Mouse (Mus musculus) cerebellum, postnatal 14 days (tissue): ENCODE results near the gene Dph1.

Experiments
- DNase-seq, 2 experiments: peaks; one replicate each; pipeline ENCODE4 v3.0.0; 2021; ENCODE audit warnings: mixed read lengths in 2 of 2

Gene Dph1

DNA sequence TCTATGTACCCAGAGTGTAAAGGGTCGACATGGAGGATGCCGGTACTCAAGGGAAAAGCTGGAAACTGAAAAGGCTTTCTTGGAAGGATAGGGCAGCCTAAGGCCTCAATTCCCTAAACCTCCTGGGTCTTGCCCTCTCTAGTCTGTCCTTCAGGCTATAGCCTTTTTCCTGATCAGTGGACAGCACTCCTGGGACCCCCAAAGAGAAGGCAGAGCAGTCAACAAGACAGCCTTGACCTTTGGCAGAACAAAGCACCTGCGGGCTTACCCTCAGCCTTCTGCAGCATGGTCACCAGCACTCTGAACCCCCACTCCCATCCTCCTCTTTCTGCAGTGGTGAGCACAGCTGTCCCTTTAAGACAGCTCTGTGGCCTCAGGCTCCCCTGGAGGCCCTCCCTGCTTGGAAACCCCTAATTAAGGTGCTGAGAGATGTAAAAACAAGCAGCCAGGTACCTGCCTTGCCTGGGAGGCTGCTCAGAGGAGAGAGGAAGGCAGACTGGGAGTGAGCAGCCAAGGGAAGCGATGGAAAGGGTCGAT, at the start of gene Dph1:
Dph1 (minus strand) TSS at position 337 of the 537 bp plus-strand sequence.
- DNase-seq, result no peak

DNA sequence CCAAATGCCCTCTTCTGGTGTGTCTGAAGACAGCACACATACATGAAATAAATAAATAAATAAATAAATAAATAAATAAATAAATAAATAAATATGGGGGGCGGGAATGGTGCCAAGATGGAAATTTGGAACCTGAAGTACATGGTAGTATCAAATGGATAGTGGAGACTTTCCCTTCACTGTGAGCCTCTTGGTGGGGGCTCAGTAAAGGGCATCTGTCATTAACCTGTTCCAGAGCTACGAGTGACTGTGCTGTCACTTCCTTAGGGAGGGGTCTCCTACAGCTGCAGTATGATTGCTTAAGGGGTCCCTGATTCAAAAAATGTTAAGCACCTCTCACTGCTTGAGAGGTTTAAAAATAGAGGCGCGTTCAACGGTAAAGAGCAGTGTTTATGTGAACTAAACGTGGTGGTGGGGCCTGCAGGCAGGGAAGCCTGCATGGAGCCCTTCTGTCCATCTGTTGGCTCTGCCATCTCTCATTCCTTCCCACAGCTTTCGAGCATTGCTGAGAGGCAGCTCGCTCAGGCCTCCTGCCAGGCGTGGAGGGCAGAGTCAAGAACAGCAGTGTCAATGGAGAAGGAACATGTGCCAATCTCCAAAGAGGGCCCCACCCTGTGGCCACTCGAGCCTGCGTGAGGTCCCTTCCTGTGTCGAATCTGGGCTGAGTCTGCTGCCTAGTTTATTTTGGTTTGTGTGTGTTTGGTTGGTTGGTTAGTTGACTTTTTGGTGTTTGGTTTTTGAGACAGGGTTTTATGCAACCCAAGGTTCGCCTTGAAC, 49.3 kb upstream of the Dph1 start:
- DNase-seq, result peak; percentile 91 to 95

DNA sequence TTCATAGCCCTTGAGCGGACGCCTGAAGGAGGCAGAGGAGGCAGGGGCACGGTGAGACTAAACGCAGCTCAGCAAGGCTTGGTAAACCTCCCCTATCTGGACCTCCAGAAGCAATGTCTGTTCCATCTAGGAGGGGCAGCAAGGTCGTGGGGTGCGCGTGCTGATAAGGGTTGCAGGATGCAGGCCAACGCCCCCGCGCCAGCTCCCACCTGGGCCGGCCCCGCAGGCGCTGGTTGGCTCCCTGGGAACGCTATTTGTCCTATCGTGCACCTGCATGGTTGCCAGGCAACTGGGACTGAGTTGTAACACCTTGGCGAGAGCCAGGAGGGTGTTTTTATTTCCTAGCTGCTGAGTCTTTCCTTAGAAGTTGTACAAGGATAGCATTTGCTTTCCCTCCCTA, 43.7 kb upstream of the Dph1 start:
- peak; percentile 57 to 59 for DNase-seq

DNA sequence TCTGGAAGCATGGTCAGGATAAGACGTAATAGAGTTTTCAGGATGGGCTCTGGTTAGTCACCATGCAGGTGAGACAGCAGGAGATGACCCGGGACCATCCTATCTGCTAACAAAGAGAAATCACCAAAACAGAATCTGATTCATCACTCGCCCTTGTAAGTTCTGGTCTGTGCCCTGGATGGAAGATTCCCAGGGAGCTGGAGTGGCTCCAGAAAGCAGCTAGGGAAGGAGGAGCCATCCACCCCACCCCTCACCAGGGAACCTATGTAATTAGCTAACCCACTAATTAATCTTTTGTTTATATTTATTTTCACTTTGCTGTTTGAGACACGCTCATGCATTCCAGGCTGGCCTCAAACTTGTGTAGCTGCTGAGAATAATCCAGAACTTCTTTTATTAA, 41.4 kb upstream of the Dph1 start:
- DNase-seq, result no peak

DNA sequence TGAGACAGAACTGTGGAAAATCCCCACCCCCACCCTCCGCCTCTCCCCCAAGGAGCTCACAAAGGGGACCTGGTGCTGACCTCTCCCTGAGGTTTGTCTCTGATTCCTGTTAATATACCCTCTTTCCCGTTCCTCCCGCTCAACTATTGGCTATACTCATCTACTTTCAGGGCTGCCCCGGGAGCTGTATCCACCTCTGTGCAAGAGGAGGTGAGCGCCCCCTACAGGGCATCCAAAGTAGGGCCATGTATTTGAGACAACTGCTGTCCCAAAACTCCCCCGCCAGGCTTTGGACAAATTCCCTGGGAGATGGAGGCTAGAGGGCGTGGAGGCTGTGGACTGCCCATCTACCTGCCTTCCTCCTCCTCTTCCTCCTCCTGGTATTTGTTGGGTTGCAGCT, 40.7 kb upstream of the Dph1 start:
- DNase-seq, result peak; percentile 69 to 87

DNA sequence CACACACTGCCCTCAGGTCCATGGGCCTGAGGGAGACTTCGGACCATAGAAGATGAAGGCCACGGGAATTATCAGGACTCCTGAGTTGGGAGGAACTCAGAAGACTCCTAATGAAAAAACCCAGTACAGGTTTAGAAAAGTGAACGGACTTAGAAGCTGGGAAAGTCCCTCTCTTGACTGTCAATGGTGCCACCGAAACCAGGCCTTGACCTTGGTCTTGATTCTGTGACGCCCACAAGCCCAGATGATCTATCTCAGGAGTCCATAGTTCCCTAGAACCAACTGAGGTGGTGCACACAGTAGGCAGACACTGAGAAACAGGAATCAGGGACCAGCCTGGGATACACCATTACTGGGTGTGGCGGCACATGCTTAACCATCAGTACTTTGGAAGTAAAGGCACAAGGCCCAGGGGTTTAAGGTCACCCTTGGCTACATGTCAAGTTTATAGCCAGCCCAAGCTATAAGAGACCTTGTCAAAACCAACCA, 39.3 kb upstream of the Dph1 start:
- no peak for DNase-seq

DNA sequence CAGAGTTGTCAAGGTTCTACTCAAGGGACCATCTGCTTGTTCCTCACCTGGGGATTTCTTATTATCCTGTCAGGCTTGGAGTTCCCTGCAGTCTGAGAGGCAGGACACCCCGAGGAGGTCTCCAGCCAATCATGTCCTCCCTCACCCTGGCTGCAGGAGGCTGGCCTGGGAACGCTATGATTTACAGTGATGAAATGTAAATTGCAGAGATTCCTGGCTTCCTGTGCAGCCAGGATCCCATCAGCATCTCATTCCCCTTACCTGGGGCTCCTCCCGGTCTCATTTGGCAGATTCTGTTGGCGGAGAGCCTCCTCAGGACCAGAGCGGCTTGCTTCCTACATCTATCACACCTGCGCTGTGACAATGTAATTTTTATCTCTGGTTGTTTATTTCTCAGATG, 38.2 kb upstream of the Dph1 start:
- DNase-seq, result peak in 1 of 2 experiments; percentile 44

DNA sequence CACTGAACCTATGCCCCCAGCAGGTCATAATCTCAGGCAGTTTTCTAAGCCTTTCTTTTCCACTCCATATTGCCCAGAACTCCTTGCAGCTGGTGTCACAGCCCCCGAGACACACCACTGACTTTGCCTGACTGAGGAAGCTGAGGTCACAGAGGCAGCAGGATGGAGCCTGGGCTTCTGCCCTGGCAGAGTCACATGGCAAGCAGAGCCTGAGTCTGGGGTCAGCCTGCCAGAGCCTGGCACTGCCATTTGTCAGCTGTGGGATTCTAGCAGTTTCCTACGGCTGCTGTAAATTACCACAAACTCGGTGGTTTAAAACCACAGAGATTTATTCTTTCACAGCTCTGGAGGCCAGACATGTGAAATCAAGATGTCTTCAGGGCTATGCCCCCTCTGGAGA, 36.6 kb upstream of the Dph1 start:
- peak in 1 of 2 experiments; percentile 46 for DNase-seq

DNA sequence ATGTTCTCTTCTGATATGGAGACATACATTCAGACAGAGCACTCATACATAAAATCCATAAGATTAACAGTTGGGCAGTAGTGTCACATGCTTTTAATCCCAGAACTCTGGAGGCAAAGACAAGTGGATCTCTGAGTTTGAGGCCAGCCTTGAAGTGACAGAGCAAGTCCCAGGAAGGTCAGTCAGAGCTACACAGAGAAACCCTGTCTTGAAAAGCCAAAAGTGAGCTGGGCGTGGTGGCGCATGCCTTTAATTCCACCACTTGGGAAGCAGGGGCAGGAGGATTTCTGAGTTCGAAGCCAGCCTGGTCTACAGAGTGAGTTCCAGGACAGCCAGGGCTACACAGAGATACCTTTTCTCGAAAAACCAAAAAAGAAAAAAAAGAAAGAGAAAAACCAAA, 33.8 kb upstream of the Dph1 start:
- DNase-seq, result no peak

DNA sequence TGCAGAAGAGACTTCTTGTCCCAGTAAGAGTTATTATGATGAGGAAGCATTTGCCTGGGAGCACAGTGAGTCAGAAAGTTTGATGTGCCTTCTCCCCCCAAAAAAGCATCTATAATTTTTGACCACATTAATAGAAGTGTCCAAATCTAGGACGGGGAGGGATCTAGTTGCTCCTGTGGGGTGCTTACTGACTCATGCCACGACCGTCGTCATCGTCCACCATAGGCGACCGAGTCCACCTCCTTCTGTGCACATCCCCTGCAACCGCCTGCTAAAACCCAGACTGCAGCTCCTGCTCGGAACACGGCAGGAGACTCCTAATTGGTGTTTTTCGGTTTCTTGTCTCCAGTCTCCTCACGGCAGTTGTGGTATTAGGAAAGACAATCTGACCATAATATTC, 33.0 kb upstream of the Dph1 start:
- DNase-seq, result no peak

DNA sequence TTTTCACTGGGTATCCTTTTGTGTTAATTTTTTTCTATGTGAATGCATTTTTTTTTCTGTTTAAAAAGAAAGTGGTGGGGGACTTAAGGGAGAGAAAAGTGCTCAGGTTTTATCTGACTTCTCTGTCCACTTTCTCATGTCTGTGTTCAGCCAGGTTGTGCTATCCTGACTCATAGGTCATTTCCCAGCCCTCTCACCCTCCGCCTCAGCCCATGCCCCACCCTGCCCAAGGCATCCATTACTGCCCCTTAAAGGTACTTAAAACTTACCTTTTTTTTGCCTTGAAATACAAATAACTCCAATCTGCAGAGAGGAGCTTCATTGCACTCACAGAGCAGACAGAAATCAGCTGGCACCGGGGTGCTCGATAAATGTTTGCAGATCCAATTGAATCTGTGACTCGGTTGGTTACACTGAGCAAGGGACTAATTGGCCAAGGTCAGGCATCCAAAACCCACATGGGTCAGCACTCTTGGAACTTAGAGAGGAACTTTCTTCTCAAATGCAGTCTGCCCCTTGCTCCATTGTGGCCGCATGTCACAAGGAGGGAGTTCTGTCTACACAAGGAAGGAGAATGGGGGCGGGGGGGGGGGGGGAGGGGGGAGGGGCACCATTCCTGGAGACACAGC, 29.6 kb upstream of the Dph1 start:
- DNase-seq, result no peak

DNA sequence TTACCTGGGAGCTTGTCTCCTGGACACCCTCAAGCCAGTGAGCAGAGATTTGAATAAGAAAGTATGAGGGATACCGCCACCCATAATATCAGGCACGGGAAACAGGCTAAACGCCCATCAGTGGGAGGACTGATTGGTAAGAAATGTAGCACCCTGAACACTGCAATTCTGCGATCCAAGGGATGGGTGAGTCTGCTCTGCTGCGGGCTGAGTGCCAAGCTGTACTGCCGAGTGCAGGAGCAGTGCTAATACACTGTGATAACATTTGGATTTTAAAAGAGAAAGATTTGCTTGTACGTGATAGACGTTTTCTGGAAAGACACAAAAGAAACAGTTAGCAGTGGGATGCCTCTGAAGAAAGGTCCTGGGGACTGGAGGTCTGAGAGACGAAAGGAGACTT, 29.1 kb upstream of the Dph1 start:
- peak; percentile 61 to 62 for DNase-seq

DNA sequence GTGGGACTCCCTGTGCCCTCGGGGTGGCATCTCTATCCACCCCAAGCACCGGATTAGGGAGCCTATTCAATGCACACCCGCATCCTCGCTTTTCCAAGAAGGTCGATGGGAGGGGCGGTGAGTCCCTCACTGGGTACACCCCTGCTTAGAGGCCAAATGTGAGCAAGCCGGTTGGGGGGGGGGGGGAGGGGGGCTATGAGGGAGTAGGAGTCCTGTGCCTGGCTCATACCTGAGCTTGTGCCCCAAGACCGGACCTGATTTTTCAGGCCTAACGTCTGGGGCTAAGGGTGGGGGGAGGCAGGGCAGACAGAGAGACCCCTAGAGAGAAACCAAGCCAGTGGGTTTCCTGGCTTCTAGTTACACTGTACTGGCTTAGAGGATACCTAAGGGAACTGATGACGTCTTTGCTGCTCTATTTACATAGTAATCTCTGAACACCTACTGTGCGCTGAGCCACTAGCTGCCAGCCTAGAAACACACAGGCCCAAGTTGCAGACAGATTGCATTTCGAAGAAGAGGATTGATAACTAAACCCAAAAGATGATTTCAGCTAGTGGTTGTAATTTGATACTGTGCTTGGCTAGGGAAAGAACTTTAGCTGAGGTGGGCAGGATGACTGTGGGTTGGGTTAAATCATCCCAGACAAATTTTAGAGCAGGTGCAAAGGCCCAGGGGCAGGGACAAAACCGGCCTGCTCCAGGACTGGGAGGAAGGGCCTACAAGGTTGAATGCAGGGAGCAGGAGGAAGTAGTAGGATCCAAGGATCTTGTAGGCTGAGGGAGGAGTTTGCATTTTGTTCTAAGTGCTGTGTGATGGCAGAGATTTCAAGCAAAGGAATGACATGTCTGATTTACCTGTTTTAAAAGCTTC, 23.3 kb upstream of the Dph1 start:
- DNase-seq, result no peak

DNA sequence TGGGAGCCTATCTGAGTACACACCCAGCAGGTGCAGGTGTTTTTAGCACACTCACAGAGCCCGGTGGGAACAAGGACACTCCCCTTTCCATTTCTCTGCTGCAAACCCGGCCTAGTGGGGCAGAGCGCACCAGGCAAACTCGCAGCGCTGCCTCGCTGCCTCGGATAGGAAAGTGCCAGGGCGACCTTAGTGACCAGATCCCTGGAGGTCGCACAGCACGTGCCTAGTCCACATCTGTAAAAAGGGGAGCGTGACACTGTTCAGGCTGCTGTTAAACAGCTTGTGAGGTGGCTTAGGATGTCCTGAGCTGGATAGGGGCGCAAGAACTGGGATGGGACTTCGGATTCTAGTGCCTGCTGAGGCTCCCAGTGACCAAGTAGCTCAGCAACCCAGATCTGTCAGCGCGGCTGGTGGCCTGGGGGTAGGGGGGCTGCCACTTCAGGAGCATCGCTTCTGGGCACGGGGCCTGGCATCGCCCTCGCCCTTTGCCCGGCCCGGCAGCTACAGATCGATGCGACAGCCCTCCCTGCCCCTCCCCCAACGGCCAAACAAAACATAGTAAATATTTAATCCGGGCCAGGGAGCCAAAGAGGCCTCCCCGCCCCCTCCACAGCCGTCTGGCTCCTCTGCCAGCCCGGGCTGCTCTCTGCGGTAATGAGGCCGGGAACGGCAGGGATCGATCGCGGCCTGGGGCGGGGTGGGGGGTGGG, 22.5 kb upstream of the Dph1 start:
- DNase-seq, result peak; percentile 68 to 78

DNA sequence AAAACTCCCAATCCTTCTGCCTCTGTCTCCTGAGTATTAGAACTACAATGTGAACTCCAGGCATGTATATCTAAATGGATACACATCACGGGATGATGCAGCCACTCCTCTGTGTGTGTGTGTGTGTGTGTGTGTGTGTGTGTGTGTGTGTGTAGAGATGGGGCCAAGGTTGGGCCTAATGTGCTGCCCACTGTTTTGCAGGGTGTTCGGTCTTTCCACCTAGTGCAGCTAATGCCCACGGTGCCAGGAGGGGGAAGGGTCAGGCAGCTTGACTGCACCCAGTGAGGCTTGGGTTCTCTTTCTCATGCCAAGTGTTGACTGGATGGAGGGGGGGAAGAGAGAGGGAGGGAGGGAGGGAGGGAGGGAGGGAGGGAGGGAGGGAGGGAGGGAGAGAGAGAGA, 21.8 kb upstream of the Dph1 start:
- DNase-seq, result peak; percentile 66 to 73

DNA sequence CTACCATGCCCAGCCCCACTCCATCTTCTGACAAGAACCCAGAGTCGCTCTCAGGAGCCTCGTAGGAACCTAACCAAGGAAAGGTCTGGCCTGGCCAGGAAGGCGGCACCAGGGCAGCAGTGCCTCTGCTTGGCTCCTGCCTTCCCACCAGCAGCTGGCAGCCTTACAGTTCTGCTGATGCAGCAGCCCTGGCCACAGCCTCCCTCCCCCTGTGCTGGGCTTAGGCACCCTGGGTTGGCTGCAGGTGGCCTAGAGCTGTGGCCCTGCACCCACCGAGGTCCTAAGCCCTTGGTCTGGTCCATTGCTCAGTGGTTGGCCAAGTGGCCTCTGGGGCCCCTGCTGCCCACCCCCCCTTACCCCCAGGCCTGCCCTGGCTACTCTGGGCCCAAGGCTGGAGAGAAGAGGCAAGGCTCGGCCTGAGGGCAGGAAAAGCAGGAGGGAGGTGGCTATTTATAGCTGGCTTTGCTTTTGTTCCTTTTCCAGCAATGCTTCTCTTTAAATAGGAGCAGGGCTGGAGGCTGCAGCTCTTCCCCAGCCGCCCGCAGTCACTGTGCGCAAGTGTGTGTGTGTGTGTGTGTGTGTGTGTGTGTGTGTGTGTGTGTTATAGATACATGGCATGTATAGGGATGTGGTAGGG, 21.1 kb upstream of the Dph1 start:
- DNase-seq, result peak; percentile 65

DNA sequence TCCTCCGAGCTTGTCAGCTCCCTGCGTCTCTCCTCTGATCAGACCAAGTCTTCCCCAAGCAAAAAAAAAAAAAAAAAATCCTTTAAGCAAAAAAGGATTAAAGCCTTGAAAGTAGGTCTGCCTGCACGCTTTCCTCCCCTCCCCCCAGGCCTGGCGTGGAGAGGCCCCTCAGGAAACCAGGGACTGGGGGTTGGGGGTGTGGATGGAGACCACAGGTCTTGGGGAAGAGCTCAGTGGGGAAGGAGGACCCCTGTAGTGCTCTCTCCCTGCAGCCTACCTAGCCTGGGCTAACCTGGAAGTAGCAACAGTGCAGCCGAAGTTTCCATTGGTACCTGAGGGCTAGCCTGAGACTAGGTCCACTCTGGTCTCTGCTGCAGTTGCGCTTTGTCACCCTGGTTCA, 19.7 kb upstream of the Dph1 start:
- no peak for DNase-seq

DNA sequence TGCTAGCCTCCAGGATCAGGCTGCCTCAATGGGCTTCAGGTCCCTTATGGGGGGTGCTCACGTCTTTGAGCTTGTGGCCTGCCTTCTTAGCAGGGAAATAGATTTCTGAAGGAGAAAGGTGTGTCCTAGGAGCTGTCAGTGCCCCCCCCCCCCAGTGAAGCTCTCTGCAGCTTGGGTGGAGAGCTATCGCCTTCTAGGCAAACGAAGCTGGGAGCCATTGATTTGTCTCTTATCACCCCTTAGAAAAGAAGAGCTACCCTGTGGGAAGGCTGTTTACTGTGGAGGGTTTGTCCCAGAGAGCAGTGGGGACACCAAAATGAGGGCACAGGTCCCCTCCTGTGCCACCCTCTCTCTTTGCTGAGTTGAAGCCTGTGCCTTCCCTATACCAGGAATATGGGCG, 19.1 kb upstream of the Dph1 start:
- no peak for DNase-seq

DNA sequence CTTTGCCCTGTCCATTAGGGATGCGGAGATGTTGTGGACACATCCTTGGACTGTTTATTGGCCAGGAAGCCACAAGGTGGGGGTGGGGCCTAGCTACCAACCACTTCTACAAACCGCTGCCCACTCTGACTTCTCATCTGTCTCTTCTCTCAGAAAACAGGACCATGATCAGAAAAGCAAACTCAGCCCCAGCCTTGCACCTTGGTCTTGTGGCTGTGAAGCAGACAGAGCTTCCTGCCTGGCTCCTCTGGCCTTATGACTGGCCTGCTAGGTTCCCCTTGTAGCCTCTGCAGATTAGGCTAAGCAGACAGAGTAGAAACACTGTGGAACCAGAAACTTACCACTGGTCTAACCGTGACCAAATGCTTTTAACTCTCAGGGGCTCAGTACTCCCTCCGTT, 18.3 kb upstream of the Dph1 start:
- no peak for DNase-seq

DNA sequence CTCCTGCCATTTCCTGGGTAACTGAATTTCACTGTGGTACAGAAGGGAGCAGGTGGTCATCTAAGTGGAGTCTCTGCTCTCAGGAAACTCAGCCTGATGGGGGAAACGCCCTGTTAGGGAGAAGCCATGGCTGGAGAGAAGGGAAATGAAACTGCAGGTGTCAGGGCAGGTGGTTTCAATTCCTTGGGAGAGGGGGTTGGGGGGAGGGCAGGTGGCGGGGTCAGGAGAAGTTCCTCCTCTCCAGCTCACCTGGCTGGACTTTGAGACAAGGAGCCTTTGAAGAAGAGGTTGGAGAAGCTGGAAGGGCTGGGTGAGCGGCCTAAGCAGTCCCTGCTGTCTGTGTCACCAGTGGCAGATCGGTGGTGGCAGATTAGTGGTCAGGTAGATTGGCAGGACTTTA, 15.3 kb upstream of the Dph1 start:
- no peak for DNase-seq

DNA sequence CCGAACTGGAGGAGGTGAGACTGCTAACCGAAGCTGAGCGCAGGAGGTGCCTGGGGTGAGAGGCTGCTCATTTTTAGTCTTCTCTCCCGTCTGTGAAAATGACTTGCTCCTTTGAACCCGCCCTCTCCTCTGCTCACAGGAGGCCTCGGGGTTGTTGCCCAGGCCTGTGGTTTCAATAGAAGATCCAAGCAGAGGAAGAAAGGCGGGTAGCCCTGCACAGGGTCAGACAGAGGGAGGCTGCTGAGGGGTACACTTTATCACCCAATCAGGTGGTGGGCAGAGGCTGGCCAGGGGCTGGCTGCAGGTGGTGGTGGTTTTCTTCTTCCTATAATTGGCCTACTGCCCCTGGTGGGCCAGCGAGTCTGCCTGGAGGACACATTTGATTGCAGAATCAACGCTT, 13.4 kb upstream of the Dph1 start:
- DNase-seq, result peak in 1 of 2 experiments; percentile 36

DNA sequence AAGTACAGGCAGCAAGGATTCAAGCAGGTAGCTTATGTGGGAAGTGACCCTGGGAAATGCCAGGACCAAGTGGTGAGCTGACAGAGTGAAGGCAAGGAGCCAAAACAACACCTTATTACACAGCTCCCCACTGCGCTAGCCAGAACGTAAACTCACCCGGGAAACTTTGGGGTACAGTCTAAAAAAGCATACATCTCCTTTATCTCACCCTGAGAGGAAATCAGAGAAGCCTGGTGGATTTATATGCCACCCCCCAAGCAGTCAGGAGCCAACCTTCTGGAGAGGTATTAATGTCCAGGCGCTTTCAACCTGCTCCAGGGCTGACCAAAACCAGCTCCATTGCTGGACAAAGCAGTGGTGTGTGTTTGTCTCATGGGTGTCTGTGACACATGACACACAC, 12.9 kb upstream of the Dph1 start:
- peak in 1 of 2 experiments; percentile 44 for DNase-seq
